Mouse (Mus musculus): ENCODE data around the gene Scimp. TPM values are rescaled to one million over a fixed set of nuclear protein-coding genes. Genes with fewer than 3 reads are reported as not detected.
"Not testable (repeated sequence)": the region's sequence is repeated elsewhere in the genome, so short reads cannot be mapped to it uniquely, and the experiment has no call there.

Gene Scimp
- total RNA-seq, 2 experiments from 2014 or later, result not detected

- DNase-seq (ENCODE audit: low spot score in 2 of 2), result peak; percentile 32 to 71
These were observed 35.4 kb downstream of the Scimp start for GRCm38 (mm10) chr11:70776830-70777571.

GRCm38 (mm10) chr11:70770804-70771203 is 41.6 kb downstream of the Scimp start:
- DNase-seq (ENCODE audit: low spot score in 2 of 2), result no peak

- no peak for DNase-seq (ENCODE audit: low spot score in 2 of 2)
These were observed 46.5 kb downstream of the Scimp start for GRCm38 (mm10) chr11:70765776-70766445.

GRCm38 (mm10) chr11:70763936-70764808 is 48.2 kb downstream of the Scimp start, which contains the start of gene Zfp3:
TSS of gene Zfp3 (plus strand) at chr11:70764209.
- DNase-seq (ENCODE audit: low spot score in 2 of 2), result peak; percentile 76 to 85

GRCm38 (mm10) chr11:70763582-70763935 is 48.8 kb downstream of the Scimp start:
- DNase-seq (ENCODE audit: low spot score in 2 of 2), result no peak

GRCm38 (mm10) chr11:70762641-70763040 is 49.7 kb downstream of the Scimp start:
- no peak for DNase-seq (ENCODE audit: low spot score in 2 of 2)

GRCm38 (mm10) chr11:70760446-70760845 is 51.9 kb downstream of the Scimp start:
- DNase-seq (ENCODE audit: low spot score in 2 of 2), result not testable (repeated sequence)

- DNase-seq (ENCODE audit: low spot score in 2 of 2), result peak; percentile 68 to 84
These were observed 56.7 kb downstream of the Scimp start for GRCm38 (mm10) chr11:70755645-70756044.

GRCm38 (mm10) chr11:70754958-70755357 is 57.4 kb downstream of the Scimp start:
- no peak for DNase-seq (ENCODE audit: low spot score in 2 of 2)

- no peak for DNase-seq (ENCODE audit: low spot score in 2 of 2)
These were observed 57.9 kb downstream of the Scimp start for GRCm38 (mm10) chr11:70754476-70754875.

GRCm38 (mm10) chr11:70753146-70753545 is 59.2 kb downstream of the Scimp start:
- no peak for DNase-seq (ENCODE audit: low spot score in 2 of 2)

- no peak for DNase-seq (ENCODE audit: low spot score in 2 of 2)
These were observed 59.9 kb downstream of the Scimp start for GRCm38 (mm10) chr11:70752337-70753017.

GRCm38 (mm10) chr11:70747876-70748545 is 64.4 kb downstream of the Scimp start:
- DNase-seq (ENCODE audit: low spot score in 2 of 2), result no peak

- DNase-seq (ENCODE audit: low spot score in 2 of 2), result no peak
These were observed 66.8 kb downstream of the Scimp start for GRCm38 (mm10) chr11:70745636-70746035.

GRCm38 (mm10) chr11:70742581-70743459 is 69.6 kb downstream of the Scimp start:
- DNase-seq (ENCODE audit: low spot score in 2 of 2), result no peak

- DNase-seq (ENCODE audit: low spot score in 2 of 2), result no peak
These were observed 70.3 kb downstream of the Scimp start for GRCm38 (mm10) chr11:70742117-70742516.

- DNase-seq (ENCODE audit: low spot score in 2 of 2), result no peak
These were observed 70.8 kb downstream of the Scimp start for GRCm38 (mm10) chr11:70741603-70742002.
